Mouse (Mus musculus) CH12.LX (cell line): ENCODE results near the gene Osbp2.

Experiments
- CTCF ChIP-seq, 2 experiments: IDR thresholded peaks in 1 of 2; conservative IDR thresholded peaks in 1 of 2; 2 replicates each; pipeline ENCODE4 v1.5.1; 2011 to 2012; ENCODE audit warnings: low read depth in 2 of 2, low read length in 2 of 2, improper control_type of control experiment in 1 of 2, inconsistent platforms in 1 of 2, mild to moderate bottlenecking in 1 of 2, moderate library complexity in 1 of 2
- E2F4 ChIP-seq: IDR thresholded peaks from 2 replicates; pipeline ENCODE4 v1.6.1; 2011; ENCODE audit warnings: low read depth, low read length, improper control_type of control experiment; ENCODE audit not compliant: insufficient replicate concordance
- EP300 ChIP-seq: IDR thresholded peaks from 2 replicates; pipeline ENCODE4 v1.6.1; 2011; ENCODE audit warnings: low read length, improper control_type of control experiment
- GABPA ChIP-seq: IDR thresholded peaks from 2 replicates; pipeline ENCODE4 v1.6.1; 2012; ENCODE audit warnings: low read depth, low read length, improper control_type of control experiment, inconsistent platforms; ENCODE audit not compliant: insufficient replicate concordance
- POLR2A ChIP-seq: IDR thresholded peaks from 2 replicates; pipeline ENCODE4 v1.6.1; 2011; ENCODE audit warnings: low read depth, mild to moderate bottlenecking, improper control_type of control experiment, low read length
- TBP ChIP-seq: conservative IDR thresholded peaks from 2 replicates; pipeline ENCODE4 v1.6.1; 2011; ENCODE audit warnings: low read depth, low read length, improper control_type of control experiment
- ZMIZ1 ChIP-seq: IDR thresholded peaks from 2 replicates; pipeline ENCODE4 v1.6.1; 2012; ENCODE audit warnings: low read depth, mild to moderate bottlenecking, inconsistent platforms, low read length, improper control_type of control experiment

- no peak for TF ChIP-seq ZMIZ1
- no peak for TF ChIP-seq E2F4
- TF ChIP-seq EP300 = no peak
- TF ChIP-seq CTCF (conservative IDR thresholded peaks at IDR 0.05 in 1 of 2, IDR thresholded peaks at IDR 0.05 in 1 of 2; ENCODE audit: low read depth in 2 of 2, low read length in 2 of 2) = no peak
- no peak for TF ChIP-seq GABPA
- TF ChIP-seq POLR2A = no peak
- no peak for TF ChIP-seq TBP
These were observed 110.9 kb downstream of the Osbp2 start for GRCm38 (mm10) chr11:3752766-3753165.
